Mouse (Mus musculus) brain, embryonic 18.5 days (tissue): ENCODE data around the gene Ssc4d.

Experiments
- DNase-seq: peaks from one replicate; pipeline ENCODE4 v3.0.0-alpha.2; 2012; ENCODE audit warnings: low read depth, low spot score

Ssc4d gene

DNA sequence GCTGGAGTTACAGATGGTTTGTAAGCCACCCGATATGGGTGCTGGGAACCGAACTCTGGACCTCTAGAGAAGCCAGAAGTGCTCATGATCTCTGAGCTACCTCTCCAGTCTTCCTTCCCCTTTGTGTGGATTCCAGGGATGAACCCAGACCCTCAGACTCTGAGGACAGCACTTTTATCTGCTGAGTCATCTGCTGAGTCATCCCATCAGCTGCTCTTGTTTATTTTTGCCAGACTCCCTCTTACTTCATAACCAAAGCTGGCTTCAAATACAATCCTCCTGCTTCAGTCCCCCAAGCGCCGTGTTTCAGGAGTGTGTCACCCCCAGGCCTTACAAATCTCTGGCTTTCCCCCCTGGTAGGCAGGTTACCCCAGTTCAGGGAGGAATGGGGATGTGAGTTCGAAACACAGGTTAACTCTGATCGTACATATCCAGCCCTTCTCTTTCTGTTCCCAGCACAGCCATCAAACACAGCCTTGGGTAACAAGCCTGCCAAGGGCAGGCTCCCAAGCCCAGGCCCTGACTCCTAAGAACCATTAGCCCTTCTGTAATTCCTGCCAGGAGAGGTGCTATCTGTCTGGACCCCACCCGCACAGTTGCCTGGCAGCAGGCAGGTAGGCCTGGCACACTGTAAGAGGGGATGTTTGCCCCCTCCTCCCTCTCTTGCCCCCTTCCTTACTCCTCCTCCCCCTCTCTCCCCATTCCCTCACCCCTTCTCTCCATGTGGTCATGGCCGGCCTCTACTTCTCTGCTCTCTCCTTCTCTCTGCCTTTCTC is 1.8 kb upstream of the Ssc4d start:
- no peak for DNase-seq

DNA sequence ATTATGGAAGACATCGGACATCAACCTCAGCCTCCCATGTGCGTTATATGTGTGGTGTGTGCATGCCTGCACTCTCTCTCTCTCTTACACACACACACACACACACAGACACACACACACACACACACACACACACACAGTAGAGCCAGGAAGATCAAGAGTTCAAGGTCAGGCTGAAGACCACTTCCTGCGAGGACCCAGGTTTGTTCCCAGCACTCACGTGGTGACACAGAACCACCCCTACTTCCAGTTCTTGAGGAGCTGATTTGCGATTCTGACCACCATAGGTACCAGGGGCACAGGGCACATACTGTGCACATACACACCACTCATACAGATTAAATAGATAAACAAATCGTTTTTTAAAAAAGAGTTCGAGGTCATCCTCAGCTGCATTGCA is 2.5 kb downstream of the Ssc4d start:
- no peak for DNase-seq

DNA sequence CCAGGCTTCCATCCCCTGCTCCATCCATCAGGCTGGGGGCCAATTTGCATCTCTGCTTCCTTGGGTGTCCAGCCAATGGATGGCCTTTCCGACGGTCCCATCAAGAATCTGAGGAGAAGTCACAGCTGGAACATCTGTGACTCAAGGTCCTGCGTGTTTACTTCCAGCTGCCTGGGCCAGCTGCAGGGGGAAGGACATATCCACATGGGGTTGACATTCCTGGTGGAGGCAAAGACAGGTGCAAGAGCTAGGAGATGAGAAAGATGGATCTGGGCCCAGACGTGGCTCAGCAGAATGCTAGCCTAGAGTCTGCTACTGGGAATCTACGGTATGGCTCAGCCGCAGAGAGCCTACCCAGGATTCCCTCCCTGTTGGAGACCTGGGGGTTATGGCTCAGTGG is 4.1 kb downstream of the Ssc4d start:
- no peak for DNase-seq

DNA sequence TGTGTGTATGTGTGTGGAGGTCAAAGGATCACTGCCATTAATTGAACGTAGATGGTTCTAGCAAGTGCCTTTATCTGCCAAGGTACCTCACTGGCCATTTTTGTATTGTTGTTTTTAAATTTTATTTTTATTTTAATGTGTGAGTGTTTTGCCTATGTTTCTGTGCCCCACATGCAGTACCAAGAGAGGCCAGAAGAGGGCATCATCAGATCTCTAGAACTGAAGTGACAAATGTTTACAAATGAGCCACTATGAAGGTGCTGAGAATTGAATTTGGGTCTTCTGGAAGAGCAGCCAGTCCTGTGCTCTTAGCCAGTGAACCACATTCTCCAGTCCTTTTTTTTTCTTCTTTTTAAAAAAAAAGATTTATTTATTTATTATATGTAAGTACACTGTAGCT is 5.5 kb downstream of the Ssc4d start:
- no peak for DNase-seq

DNA sequence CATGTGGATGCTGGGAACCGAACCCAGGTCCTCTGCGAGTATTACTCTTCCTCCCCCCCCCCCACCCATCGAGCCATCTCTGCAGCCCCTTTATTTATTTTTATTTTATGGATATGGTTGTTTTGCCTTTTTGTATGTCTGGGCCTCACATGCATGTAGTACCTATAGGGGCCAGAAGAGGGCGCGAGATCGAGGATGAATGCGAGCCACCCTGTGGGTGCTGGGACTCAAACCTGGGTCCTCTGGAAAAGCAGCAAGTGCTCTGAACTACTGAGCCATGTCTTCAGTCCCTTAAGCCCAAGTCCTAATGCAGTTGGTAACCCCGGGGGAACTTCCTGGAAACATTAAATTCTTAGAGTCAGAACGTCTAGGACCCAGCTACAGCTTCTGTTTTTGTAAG is 7.5 kb downstream of the Ssc4d start:
- DNase-seq, result no peak

GRCm38 (mm10) chr5:135965501-135965930 is 8.8 kb downstream of the Ssc4d start:
- DNase-seq, result no peak

GRCm38 (mm10) chr5:135963280-135963627 is 11.1 kb downstream of the Ssc4d start:
- DNase-seq, result no peak

- peak; percentile 99 for DNase-seq
These were observed 11.6 kb downstream of the Ssc4d start for GRCm38 (mm10) chr5:135962492-135963279.

DNA sequence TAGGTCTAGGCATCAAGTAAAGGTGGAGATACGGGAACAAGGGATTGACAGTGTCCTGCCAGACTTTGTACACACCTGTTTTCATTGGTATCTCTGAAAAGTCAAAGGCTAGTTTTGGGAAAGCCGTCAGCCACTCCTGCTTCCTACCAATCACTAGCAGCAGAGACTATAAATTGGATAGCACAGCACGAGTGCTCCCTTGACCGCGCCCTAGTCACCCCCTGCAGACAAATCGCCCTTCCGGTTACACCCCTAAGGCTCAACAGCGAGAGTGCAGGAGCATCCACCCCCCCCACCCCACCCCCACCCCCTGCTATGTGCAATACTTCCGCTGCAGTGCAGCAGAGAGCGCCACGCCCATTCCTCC is 12.2 kb downstream of the Ssc4d start:
- no peak for DNase-seq

GRCm38 (mm10) chr5:135960909-135961635 is 13.3 kb downstream of the Ssc4d start:
- DNase-seq, result no peak

DNA sequence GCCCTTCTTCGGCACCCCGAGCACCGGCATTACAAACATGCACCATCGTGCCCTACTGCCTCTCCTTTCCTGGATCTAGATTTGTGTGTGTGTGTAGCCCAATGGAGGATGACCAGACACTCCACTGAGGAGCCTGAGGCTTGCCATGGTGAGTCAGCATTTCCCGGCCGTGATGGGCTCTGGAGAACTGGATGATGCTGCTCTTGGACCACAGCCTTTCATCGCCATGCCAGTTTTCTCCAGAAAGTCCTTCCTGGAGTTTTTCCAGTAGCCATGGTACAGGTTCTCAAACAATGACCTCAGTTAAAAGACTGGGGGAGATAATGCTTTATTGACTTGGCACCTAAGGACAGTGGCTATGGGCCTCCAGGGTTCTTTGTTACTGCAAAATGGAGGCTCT is 14.4 kb downstream of the Ssc4d start:
- DNase-seq, result no peak

GRCm38 (mm10) chr5:135958367-135958766 is 16.0 kb downstream of the Ssc4d start:
- no peak for DNase-seq

GRCm38 (mm10) chr5:135957207-135957974 is 16.9 kb downstream of the Ssc4d start:
- DNase-seq, result peak; percentile 92

GRCm38 (mm10) chr5:135956300-135957206 is 17.8 kb downstream of the Ssc4d start:
- DNase-seq, result no peak

DNA sequence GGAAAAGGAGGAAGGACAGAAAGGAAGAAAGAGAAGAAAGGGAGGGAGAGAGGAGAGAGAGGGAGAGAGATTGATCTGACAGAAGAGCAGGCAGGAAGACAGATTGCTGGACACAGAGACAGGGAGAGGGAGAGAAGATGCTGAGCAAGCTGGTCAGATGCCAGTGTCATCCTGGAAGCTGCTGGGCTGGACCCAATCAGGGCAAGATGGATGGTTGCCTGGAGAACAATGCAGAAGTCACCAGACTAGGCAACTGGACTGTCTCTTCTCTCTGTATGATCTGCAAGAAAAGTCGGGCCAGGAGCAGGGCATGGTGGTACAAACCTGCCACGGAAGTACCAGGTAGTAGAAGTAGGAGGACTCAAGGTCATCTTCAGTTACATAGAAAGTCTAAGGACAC is 21.5 kb downstream of the Ssc4d start:
- DNase-seq, result no peak

DNA sequence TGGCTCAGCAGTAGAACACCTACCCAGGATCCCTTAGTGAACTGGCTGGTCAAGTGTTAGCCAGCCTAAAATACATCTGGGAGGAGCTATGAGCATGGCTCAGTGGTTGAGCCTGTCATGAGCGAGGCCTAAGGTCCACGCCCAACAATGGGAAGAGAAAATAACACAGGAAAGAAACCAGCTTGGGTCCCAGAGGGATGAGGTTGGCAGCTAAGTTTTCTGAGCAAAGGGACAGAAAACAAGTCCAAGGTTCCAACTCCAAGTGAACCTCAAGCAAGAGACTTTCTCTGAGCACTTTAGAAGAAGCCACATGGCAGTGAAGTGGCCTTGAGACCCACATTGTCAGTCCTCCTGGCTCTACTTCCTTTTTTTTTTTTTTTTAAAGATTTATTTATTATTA is 22.7 kb downstream of the Ssc4d start:
- no peak for DNase-seq

DNA sequence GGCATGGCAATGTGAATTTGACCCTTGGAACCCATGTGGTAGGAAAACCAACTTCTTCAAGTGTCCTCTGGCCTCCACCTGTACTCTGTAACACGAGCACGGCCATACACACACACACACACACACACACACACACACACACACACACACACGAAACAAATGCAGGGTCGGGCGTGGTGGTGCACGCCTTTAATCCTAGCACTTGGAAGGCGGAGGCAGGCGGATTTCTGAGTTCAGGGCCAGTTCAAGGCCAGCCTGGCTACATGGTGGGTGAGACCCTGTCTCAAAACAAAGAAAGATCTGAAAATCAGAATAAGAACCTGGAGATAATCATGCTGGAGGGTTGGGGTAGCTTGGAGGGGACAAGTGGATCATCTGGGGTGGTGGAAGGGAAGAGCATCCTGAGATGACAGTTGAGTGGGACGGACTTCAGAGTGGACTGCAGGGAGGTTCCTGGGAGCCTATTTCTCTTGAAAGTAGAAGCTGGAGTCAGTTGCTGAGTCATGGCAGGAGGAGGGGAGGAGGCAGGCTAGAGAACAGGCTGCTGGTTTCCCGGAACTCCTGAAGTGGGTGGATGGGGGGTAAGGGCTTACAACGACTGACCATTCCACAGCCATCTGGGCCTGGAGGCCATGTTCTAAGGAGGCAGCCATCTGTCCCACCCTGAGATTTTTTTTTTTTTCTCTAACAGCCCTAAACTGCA is 23.5 kb downstream of the Ssc4d start:
- DNase-seq, result no peak

DNA sequence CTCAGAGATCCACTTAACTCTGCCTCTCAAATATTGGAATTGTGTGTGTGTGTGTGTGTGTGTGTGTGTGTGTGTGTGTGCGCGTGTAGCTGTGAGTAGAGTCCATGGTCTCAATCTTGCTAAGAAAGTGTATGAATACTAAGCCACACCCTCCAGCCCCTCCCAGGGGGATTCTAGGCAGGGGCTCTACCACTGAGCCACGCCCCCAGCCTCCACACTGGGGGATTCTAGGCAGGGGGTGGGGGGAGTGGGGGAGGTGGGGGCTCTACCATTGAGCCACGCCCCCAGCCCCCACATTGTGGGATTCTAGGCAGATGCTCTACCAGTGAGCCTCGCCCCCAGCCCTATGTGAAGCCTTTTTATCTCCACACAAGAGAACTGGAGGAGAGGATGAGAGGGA is 27.7 kb downstream of the Ssc4d start:
- DNase-seq, result no peak

- no peak for DNase-seq
These were observed 28.4 kb downstream of the Ssc4d start for GRCm38 (mm10) chr5:135945916-135946408.

DNA sequence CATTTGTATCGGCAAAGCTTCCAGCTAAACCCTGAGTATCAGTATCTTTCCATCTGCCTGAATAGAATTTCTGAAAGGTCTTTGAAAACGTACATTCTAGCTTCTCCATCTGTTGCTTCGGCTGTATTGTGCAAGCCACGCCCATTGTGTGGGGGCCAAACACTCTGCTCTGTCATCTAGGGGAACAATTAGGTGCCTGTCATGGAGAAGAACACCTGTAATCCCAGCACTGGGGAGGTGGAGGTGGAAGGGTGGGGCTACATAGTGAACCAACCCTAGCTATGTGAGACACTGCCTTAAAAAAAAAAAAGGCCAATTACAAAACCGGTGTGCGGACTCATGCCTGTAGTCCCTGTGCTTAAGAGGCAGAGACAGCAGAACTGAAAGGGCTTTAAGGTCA is 31.6 kb downstream of the Ssc4d start:
- no peak for DNase-seq
